Mouse (Mus musculus): ENCODE data around the gene Satb1.

GRCm38 (mm10) chr17:51789098-51789497 is 44.0 kb downstream of the Satb1 start:
- TF ChIP-seq POLR2A (IDR thresholded peaks at IDR 0.05; ENCODE audit: low read depth, low read length) (no peak), CTCF (IDR thresholded peaks at IDR 0.05; ENCODE audit: borderline replicate concordance, insufficient read depth, low read length) (no peak)

All from embryonic fibroblast, embryonic 13.5 days (primary cell).